Mouse (Mus musculus) macrophage (primary cell): ENCODE measurements around the gene Slc36a4. TPM values are rescaled to one million over a fixed set of nuclear protein-coding genes. Genes with fewer than 3 reads are reported as not detected.

ENCODE experiments used
- H3K27ac ChIP-seq: fragments of 350-480 bp; formaldehyde crosslinking; 2 replicates; pipeline ENCODE4 v1.9.0; 2021
- H3K36me3 ChIP-seq: fragments of 350-480 bp; formaldehyde crosslinking; 2 replicates; pipeline ENCODE4 v1.9.0; 2021; ENCODE audit errors: inconsistent target
- H3K4me3 ChIP-seq: fragments of 350-480 bp; formaldehyde crosslinking; 2 replicates; pipeline ENCODE4 v1.9.0; 2021; ENCODE audit errors: inconsistent target
- H3K79me2 ChIP-seq: fragments of 350-480 bp; formaldehyde crosslinking; 2 replicates; pipeline ENCODE4 v1.9.0; 2021; ENCODE audit errors: inconsistent target
- WGBS: methylation state at CpG from one replicate; pipeline ENCODE4 v1.1.7; 2026; ENCODE audit warnings: inconsistent platforms; ENCODE audit not compliant: missing documents; 5-methylcytosine and 5-hydroxymethylcytosine counted together
- polyA plus RNA-seq: library from polyadenylated mRNA; stranded (reverse); fragments of 250-400 nt; gene quantifications from 3 replicates; pipeline ENCODE4 v1.2.4, GENCODE M21; 2018; ENCODE audit warnings: inconsistent platforms

Gene Slc36a4
- polyA plus RNA-seq, 1 experiment from 2014 or later = 21.7 TPM

GRCm38 (mm10) chr9:15741931-15742330, 32.4 kb downstream of the Slc36a4 start:
- WGBS = 93% methylated on average over 6 of the region's 6 CpGs
- H3K36me3 ChIP-seq = peaks cover 30% of the 10 kb centered on the region
- H3K4me3 ChIP-seq = no peak overlapping the region
- H3K27ac ChIP-seq = no peak overlapping the region
- H3K79me2 ChIP-seq = no peaks in the 10 kb centered on the region

- H3K4me3 ChIP-seq = no peak overlapping the region
- H3K36me3 ChIP-seq = no peaks in the 10 kb centered on the region
- H3K27ac ChIP-seq = no peak overlapping the region
- no peaks in the 10 kb centered on the region for H3K79me2 ChIP-seq
- 100% methylated on average over 2 of the region's 2 CpGs for WGBS
Observed at GRCm38 (mm10) chr9:15745985-15746607, 36.6 kb downstream of the Slc36a4 start.

DNA sequence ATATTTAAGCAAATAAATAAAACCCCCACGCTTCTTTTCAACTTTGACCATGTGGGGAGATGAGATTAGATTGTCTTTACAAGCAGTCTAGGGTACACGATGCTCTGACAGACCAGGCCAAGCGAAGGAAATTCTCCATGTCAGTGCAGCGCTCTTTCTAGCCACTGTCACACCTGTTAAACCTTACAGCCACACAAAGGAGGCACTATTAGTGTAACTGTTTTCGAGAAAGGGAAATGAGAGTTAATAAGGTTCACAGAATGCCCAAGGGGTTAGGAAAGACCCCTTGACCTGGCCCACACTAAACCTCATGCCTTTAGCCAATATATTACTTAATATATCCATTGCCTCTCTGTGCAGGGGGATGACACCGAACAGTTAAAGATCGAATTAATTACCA, 37.1 kb downstream of the Slc36a4 start:
- Histone ChIP-seq H3K36me3 (no peaks in the 10 kb centered on the region), H3K4me3 (no peak overlapping the region), H3K79me2 (no peaks in the 10 kb centered on the region), H3K27ac (no peak overlapping the region)
- 86% methylated on average over 7 of the region's 7 CpGs for WGBS

DNA sequence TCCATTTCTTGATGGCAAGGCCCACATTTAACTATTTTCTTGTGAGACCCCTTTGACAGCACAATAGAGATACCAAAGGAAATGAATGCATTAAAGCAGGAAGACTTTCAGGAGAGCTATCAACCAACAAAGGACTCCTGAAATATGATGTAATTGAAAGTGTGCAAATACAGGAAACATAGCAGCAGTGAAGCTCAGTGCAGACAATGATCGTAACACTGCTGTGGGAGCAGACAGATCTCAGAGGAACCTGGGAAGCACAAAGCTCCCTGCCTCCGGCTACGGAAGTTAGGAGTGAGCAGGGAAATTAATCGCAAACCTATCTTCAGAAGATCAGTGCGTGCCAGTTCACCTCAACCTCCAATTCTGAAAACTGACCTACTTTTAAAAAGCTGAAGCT, 38.8 kb downstream of the Slc36a4 start:
- 85% methylated on average over 5 of the region's 5 CpGs for WGBS
- no peaks in the 10 kb centered on the region for H3K36me3 ChIP-seq
- no peak overlapping the region for H3K4me3 ChIP-seq
- no peak overlapping the region for H3K27ac ChIP-seq
- H3K79me2 ChIP-seq = no peaks in the 10 kb centered on the region

GRCm38 (mm10) chr9:15759318-15759717, 49.8 kb downstream of the Slc36a4 start:
- Histone ChIP-seq H3K4me3 (no peak overlapping the region), H3K36me3 (no peaks in the 10 kb centered on the region), H3K79me2 (no peaks in the 10 kb centered on the region), H3K27ac (no peak overlapping the region)

GRCm38 (mm10) chr9:15766379-15766778, 56.8 kb downstream of the Slc36a4 start:
- no peaks in the 10 kb centered on the region for H3K79me2 ChIP-seq
- H3K27ac ChIP-seq = no peak overlapping the region
- WGBS = 87% methylated on average over 5 of the region's 5 CpGs
- no peaks in the 10 kb centered on the region for H3K36me3 ChIP-seq
- no peak overlapping the region for H3K4me3 ChIP-seq

DNA sequence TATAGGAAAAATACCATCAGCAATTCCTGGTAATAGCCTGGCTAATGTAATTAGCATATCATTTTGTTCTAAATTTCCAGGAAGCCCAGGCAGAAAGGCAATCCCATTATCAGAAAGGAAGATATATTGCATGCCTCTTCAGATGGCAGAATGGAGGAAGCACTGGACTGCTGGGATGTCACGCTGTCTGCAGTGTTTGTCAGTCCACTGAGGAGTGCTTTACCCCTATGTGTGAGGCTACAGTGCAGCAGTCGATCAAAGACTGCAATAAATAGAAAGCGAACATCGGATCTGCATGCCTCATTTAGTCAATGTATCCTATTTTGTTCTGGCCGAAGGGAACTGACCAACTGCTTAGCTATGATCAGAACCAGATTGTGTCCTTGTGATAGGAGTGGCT, 57.3 kb downstream of the Slc36a4 start:
- Histone ChIP-seq H3K36me3 (no peaks in the 10 kb centered on the region), H3K27ac (no peak overlapping the region), H3K79me2 (no peaks in the 10 kb centered on the region), H3K4me3 (no peak overlapping the region)
- 91% methylated on average over 5 of the region's 5 CpGs for WGBS

DNA sequence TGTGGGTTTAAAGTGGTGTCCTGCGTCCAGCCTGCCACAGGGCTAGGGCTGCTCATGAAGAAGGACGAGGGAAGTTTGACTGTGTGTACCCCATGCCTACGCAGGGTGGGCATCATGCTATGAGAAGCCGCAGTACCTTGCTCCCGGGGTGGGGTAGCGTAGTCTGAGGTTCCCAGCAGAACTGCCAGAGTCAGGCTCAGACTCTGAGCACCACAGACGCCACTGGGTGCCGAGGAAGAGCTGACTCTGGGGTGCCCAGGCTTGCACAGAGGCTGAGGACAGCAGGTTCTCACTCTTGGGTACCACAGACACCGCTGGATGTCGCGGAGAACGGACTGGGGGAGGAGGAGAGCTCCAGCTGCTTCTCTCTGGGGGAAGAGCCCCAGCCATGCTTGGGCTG, 63.2 kb downstream of the Slc36a4 start:
- 82% methylated on average over 9 of the region's 12 CpGs for WGBS
- Histone ChIP-seq H3K36me3 (no peaks in the 10 kb centered on the region), H3K79me2 (no peaks in the 10 kb centered on the region), H3K27ac (no peak overlapping the region), H3K4me3 (no peak overlapping the region)

DNA sequence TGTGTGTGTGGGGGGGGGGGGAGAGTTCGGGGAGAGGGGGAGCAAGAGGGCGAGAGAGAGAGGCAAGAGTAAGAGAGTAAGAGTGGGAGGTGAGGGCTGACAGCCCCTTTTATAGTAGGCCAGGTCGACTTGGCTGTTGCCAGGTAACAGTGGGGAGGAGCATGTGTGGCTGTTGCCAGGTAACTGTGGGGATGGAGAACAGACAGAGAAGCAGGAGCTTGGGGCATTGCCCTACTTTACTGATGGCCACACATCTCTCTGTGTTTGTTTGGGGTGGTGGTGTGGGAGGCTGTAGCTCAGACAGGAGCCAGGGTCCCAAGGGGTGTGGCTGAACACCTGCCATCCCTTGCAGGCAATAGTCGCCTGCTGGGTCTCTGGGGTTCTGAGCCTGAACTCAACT, 63.9 kb downstream of the Slc36a4 start:
- Histone ChIP-seq H3K27ac (no peak overlapping the region), H3K79me2 (no peaks in the 10 kb centered on the region), H3K4me3 (no peak overlapping the region), H3K36me3 (no peaks in the 10 kb centered on the region)
- WGBS = 78% methylated on average over 3 of the region's 4 CpGs

DNA sequence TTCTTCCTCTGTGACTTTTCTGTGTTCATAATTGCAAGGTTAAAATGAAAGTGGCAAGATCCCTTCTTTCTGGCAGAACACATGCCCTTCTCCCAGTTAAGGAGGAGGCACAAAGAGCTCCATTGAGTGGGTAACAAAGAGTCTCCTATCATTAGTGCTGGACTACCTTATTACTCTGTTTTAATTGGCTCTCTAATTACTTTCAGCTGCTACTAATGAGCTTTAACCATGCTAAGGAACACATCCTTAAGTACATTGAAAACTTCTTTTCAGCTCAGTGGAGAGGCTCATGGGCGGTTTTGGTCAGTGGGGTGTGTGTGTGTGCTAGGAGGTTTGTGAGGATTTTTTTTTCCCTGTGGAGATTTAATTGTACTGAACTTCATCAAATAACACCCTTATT, 65.4 kb downstream of the Slc36a4 start:
- Histone ChIP-seq H3K79me2 (no peaks in the 10 kb centered on the region), H3K4me3 (no peak overlapping the region), H3K27ac (no peak overlapping the region), H3K36me3 (no peaks in the 10 kb centered on the region)
- 100% methylated on average over 1 of the region's 1 CpGs for WGBS

- H3K4me3 ChIP-seq = no peak overlapping the region
- H3K27ac ChIP-seq = no peak overlapping the region
- WGBS = 85% methylated on average over 4 of the region's 4 CpGs
- H3K36me3 ChIP-seq = no peaks in the 10 kb centered on the region
- no peaks in the 10 kb centered on the region for H3K79me2 ChIP-seq
Observed at GRCm38 (mm10) chr9:15781936-15782335, 72.4 kb downstream of the Slc36a4 start.

DNA sequence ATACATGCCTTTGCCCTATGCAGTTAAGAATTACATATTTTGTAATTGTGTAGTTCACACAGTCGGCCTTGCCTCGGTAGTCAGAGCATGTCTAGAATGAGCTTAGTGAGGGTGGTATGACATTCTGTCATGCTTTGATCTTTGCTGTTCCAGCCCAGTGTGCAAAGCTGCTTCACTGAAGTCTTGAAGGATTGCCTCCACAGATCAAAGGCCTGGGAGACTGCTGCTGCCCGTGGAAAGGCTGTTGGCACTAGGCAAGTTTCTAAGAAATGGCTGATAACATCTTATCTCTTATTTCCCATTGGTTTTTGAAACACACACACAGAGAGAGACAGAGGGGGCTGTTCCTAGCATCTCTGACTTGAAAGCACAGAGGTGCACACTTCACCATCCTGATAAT, 76.7 kb downstream of the Slc36a4 start:
- H3K79me2 ChIP-seq = no peaks in the 10 kb centered on the region
- no peaks in the 10 kb centered on the region for H3K36me3 ChIP-seq
- H3K4me3 ChIP-seq = no peak overlapping the region
- WGBS = 59% methylated on average over 3 of the region's 3 CpGs
- H3K27ac ChIP-seq = no peak overlapping the region

DNA sequence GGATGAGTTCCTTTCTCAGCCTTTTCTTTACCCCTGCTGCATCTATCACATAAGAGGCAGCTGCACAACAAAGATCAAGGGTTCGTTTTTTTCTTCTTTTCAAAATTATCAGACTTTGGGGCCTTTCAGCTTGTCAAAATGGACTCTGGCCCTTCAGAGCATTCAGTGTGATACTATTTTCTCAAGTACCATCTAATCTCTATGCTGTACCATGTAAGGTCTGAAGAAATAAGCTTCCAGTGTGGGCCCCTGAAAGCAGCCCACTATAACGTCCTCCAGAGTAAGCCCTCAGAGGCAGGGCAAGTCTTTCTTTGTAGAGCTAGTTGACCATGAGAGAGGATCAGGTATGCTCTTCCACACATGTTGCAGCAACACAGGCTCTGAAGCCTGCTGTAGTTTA, 77.1 kb downstream of the Slc36a4 start:
- 78% methylated on average over 2 of the region's 2 CpGs for WGBS
- no peak overlapping the region for H3K27ac ChIP-seq
- no peaks in the 10 kb centered on the region for H3K79me2 ChIP-seq
- H3K36me3 ChIP-seq = no peaks in the 10 kb centered on the region
- H3K4me3 ChIP-seq = no peak overlapping the region

- no peaks in the 10 kb centered on the region for H3K36me3 ChIP-seq
- no peaks in the 10 kb centered on the region for H3K79me2 ChIP-seq
- H3K27ac ChIP-seq = no peak overlapping the region
- 92% methylated on average over 9 of the region's 9 CpGs for WGBS
- no peak overlapping the region for H3K4me3 ChIP-seq
Observed at GRCm38 (mm10) chr9:15792076-15792475, 82.5 kb downstream of the Slc36a4 start.
